In the genomic region with DNA sequence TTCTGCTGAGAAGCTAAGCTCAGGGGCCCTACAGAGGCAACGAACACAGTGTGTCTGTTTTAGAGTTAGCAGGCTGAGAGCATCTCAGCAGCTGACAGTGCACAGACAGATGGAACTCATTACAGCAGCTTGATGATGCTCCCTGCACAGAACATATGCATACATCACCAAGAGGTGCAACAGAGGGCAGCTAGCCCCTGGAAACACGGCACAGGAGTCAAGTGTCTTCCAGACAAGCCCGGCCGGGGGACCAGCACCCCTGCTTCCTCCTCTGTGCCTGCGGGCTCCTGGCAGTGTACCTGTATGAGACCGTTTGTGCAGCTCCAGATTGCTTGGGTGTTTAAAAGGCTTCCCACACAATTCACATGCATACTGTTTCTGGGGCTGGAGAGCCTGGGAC, we compare ENCODE assay signal across 27 mouse cellular contexts. TPM values are rescaled to one million over a fixed set of nuclear protein-coding genes. Genes with fewer than 3 reads are reported as not detected.
A peak's percentile ranks its signal among the peaks of the same experiment; 100 is the strongest.
DNase-seq lines count a peak whose midpoint lies in the region; ATAC-seq lines count a peak whose summit lies in the region.
"Had no signal": no experiment of that assay in that cellular context is flagged by ENCODE, and none has a peak within 500 bp of the region (broad histone marks: within the 10 kb centered on the region; RNA-seq: fewer than 3 reads in every experiment).

No protein-coding gene starts in this region.

- no peaks in the 10 kb centered on the region for H3K27me3 ChIP-seq in embryonic facial prominence, embryonic 14.5 days (replicated peaks; ENCODE audit: control insufficient read depth, insufficient read depth, low read length)
- H3K27me3 ChIP-seq in hindbrain, embryonic 13.5 days: no peaks in the 10 kb centered on the region
- H3K27me3 ChIP-seq: forebrain, embryonic 13.5 days; heart, embryonic 12.5 days; liver, embryonic 15.5 days; Patski had no signal

- WGBS in embryonic facial prominence, embryonic 14.5 days: 59% methylated on average over 6 of the region's 6 CpGs
- 91% methylated on average over 6 of the region's 6 CpGs for WGBS in hindbrain, embryonic 13.5 days

- H3K4me3 ChIP-seq in embryonic facial prominence, embryonic 14.5 days (ENCODE audit: low read depth, low read length): no peak overlapping the region
- no peak overlapping the region for H3K4me3 ChIP-seq in hindbrain, embryonic 13.5 days
- H3K4me3 ChIP-seq: forebrain, embryonic 13.5 days; heart, embryonic 12.5 days; liver, embryonic 15.5 days had no signal

- H3K9ac ChIP-seq in embryonic facial prominence, embryonic 14.5 days (ENCODE audit: low read depth, low read length): no peak overlapping the region
- H3K9ac ChIP-seq in hindbrain, embryonic 13.5 days: no peak overlapping the region
- H3K9ac ChIP-seq: forebrain, embryonic 13.5 days; heart, embryonic 12.5 days; hindbrain, embryonic 14.5 days; liver, embryonic 15.5 days; lung, embryonic 14.5 days had no signal

- peaks cover 67% of the 10 kb centered on the region for H3K36me3 ChIP-seq in embryonic facial prominence, embryonic 14.5 days (ENCODE audit: control insufficient read depth, insufficient read depth, low read length)
- peaks cover 87% of the 10 kb centered on the region for H3K36me3 ChIP-seq in hindbrain, embryonic 13.5 days

- no peak overlapping the region for H3K4me2 ChIP-seq in embryonic facial prominence, embryonic 14.5 days (ENCODE audit: low read depth, low read length)
- no peak overlapping the region for H3K4me2 ChIP-seq in hindbrain, embryonic 13.5 days
- H3K4me2 ChIP-seq: forebrain, embryonic 13.5 days; heart, embryonic 12.5 days; hindbrain, embryonic 14.5 days; liver, embryonic 15.5 days; lung, embryonic 14.5 days had no signal

- H3K4me1 ChIP-seq in embryonic facial prominence, embryonic 14.5 days (ENCODE audit: control insufficient read depth, insufficient read depth, low read length): no peaks in the 10 kb centered on the region
- H3K4me1 ChIP-seq in hindbrain, embryonic 13.5 days (replicated peaks): peaks cover 8% of the 10 kb centered on the region; the same call in 1 of the 2 replicates
- H3K4me1 ChIP-seq: forebrain, embryonic 13.5 days had no signal

- no peak overlapping the region for H3K27ac ChIP-seq in embryonic facial prominence, embryonic 14.5 days (replicated peaks; ENCODE audit: low read depth, low read length)
- H3K27ac ChIP-seq in hindbrain, embryonic 13.5 days: no peak overlapping the region
- H3K27ac ChIP-seq: forebrain, embryonic 13.5 days; hindbrain, embryonic 14.5 days; liver, embryonic 15.5 days had no signal

- peak; percentile 65; the same call in 1 of the 2 replicates for ATAC-seq in embryonic facial prominence, embryonic 14.5 days (ENCODE audit: low read depth)
- ATAC-seq in CD4-positive, CD25-positive, alpha-beta regulatory T cell, adult 4 months: no peak
- no peak for ATAC-seq in hindbrain, embryonic 13.5 days (ENCODE audit: low FRiP score)
- ATAC-seq: forebrain, embryonic 13.5 days; intestine, postnatal 0 days; Patski had no signal

- peak; percentile 13 for DNase-seq in embryo, embryonic 11 days
- DNase-seq in embryo, embryonic 9.5 days (ENCODE audit: extremely low spot score): no peak
- peak; percentile 27 for DNase-seq in brain, adult 2 months (ENCODE audit: low read depth, low spot score)
- peak; percentile 48 for DNase-seq in embryonic facial prominence, embryonic 14.5 days (ENCODE audit: low spot score)
- DNase-seq in layer of hippocampus, adult 9-10 months (ENCODE audit: low spot score): peak; percentile 43
- no peak for DNase-seq in right cerebral cortex, adult 2 months (ENCODE audit: low spot score in 2 of 2)
- DNase-seq: adrenal gland, postnatal 10 days; cerebellum, adult 11-12 months; cerebellum, adult 9-11 months; gastrocnemius, postnatal 25 days; heart, adult 18-20 months; heart, postnatal 4 days; kidney, postnatal 14 days; left cerebral cortex, postnatal 4 days; lung, embryonic 14.5 days; lung, postnatal 14 days; midbrain, embryonic 14.5 days; right cerebral cortex, adult 18-20 months; right cerebral cortex, postnatal 4 days had no signal

- H3K9me3 ChIP-seq in embryonic facial prominence, embryonic 14.5 days (ENCODE audit: control insufficient read depth, low read length): no peaks in the 10 kb centered on the region
- H3K9me3 ChIP-seq in hindbrain, embryonic 13.5 days: no peaks in the 10 kb centered on the region
- H3K9me3 ChIP-seq: forebrain, embryonic 13.5 days; heart, embryonic 12.5 days; liver, embryonic 15.5 days had no signal

RNA-seq across cellular contexts. Expression of a gene that starts 7.2 kb away (rescaled TPM):
- polyA plus RNA-seq in embryonic facial prominence, embryonic 14.5 days (2014; fragmentation: Nextera tagmentation; extraction: Ambion mirVana): 10.3 and 11.9 TPM in 2 replicates
- 10 to 100 TPM; 12.3 to 28.2 TPM for polyA plus RNA-seq in CD4-positive, CD25-positive, alpha-beta regulatory T cell, adult 4 months (2017; shearing (Covaris generic))
- 20.4 and 23.6 TPM in 2 replicates for polyA plus RNA-seq in hindbrain, embryonic 13.5 days (2015; fragmentation: Nextera tagmentation; extraction: Ambion mirVana)

RNA-seq across cellular contexts. Expression of a gene that starts 7.3 kb away (rescaled TPM):
- polyA plus RNA-seq in embryonic facial prominence, embryonic 14.5 days (2014; fragmentation: Nextera tagmentation; extraction: Ambion mirVana): 77.7 and 81.6 TPM in 2 replicates
- 10 to 100 TPM; 29.2 to 41.5 TPM for polyA plus RNA-seq in CD4-positive, CD25-positive, alpha-beta regulatory T cell, adult 4 months (2017; shearing (Covaris generic))
- 55.7 and 58.4 TPM in 2 replicates for polyA plus RNA-seq in hindbrain, embryonic 13.5 days (2015; fragmentation: Nextera tagmentation; extraction: Ambion mirVana)

RNA-seq across cellular contexts. Expression of a gene that starts 47.0 kb away (rescaled TPM):
- 63.3 and 65.6 TPM in 2 replicates for polyA plus RNA-seq in embryonic facial prominence, embryonic 14.5 days (2014; fragmentation: Nextera tagmentation; extraction: Ambion mirVana)
- 10 to 100 TPM; 88.0 to 91.9 TPM for polyA plus RNA-seq in CD4-positive, CD25-positive, alpha-beta regulatory T cell, adult 4 months (2017; shearing (Covaris generic))
- 101 and 104 TPM in 2 replicates for polyA plus RNA-seq in hindbrain, embryonic 13.5 days (2015; fragmentation: Nextera tagmentation; extraction: Ambion mirVana)

RNA-seq across cellular contexts. Expression of a gene that starts 53.3 kb away (rescaled TPM):
- polyA plus RNA-seq in embryonic facial prominence, embryonic 14.5 days (2014; fragmentation: Nextera tagmentation; extraction: Ambion mirVana): 32.5 and 35.0 TPM in 2 replicates
- under 1 TPM in 1 of 2 experiments, not detected in 1; 0.52 TPM for polyA plus RNA-seq in CD4-positive, CD25-positive, alpha-beta regulatory T cell, adult 4 months (2017; shearing (Covaris generic))
- polyA plus RNA-seq in hindbrain, embryonic 13.5 days (2015; fragmentation: Nextera tagmentation; extraction: Ambion mirVana): 1,020 and 1,085 TPM in 2 replicates

Comparison
In these comparisons a context has a peak if more than half of its experiments do, and no peak if none do; other contexts are left out.
1. DNase-seq: peak in embryo, embryonic 11 days (single experiment), brain, adult 2 months (single experiment), embryonic facial prominence, embryonic 14.5 days (single experiment) and layer of hippocampus, adult 9-10 months (single experiment); none in embryo, embryonic 9.5 days (single experiment) and right cerebral cortex, adult 2 months (0 of 2).